Mouse (Mus musculus) limb, embryonic 14.5 days (tissue): ENCODE measurements around the gene Tll1. TPM values are rescaled to one million over a fixed set of nuclear protein-coding genes. Genes with fewer than 3 reads are reported as not detected.

Source experiments
- ATAC-seq: fragments of 200-750 bp; cut with Nextera tagmentation; 2 replicates; pipeline ENCODE4 v1.8.0; 2017; ENCODE audit warnings: low read depth, moderate number of reproducible peaks, moderate TSS enrichment; ENCODE audit not compliant: low FRiP score
- DNase-seq: peaks from one replicate; pipeline ENCODE4 v3.0.0-alpha.2; 2015; ENCODE audit warnings: low spot score
- H3K27ac ChIP-seq: fragments of 300-500 bp; sonication (generic); replicated peaks from 2 replicates; pipeline ENCODE4 v1.5.1; 2014; ENCODE audit warnings: low read depth, mild to moderate bottlenecking, low read length, moderate library complexity, mixed read lengths
- H3K27me3 ChIP-seq: fragments of 300-500 bp; sonication (generic); 2 replicates; pipeline ENCODE4 v1.6.1; 2014; ENCODE audit warnings: low read length, mixed read lengths; ENCODE audit not compliant: control insufficient read depth, insufficient read depth
- H3K36me3 ChIP-seq: fragments of 300-500 bp; sonication (generic); 2 replicates; pipeline ENCODE4 v1.6.1; 2014; ENCODE audit warnings: mild to moderate bottlenecking, low read length, moderate library complexity, mixed read lengths; ENCODE audit not compliant: control insufficient read depth, insufficient read depth
- H3K4me1 ChIP-seq: fragments of 300-500 bp; sonication (generic); 2 replicates; pipeline ENCODE4 v1.6.1; 2014; ENCODE audit warnings: antibody characterized with exemption, low read length, mixed read lengths; ENCODE audit not compliant: control insufficient read depth, insufficient read depth
- H3K4me2 ChIP-seq: fragments of 300-500 bp; sonication (generic); replicated peaks from 2 replicates; pipeline ENCODE4 v1.6.1; 2014; ENCODE audit warnings: low read depth, mild to moderate bottlenecking, low read length, moderate library complexity; ENCODE audit not compliant: severe bottlenecking
- H3K4me3 ChIP-seq: fragments of 300-500 bp; sonication (generic); replicated peaks from 2 replicates; pipeline ENCODE4 v1.5.1; 2014; ENCODE audit warnings: low read length
- H3K9ac ChIP-seq: fragments of 300-500 bp; sonication (generic); 2 replicates; pipeline ENCODE4 v1.6.1; 2014; ENCODE audit warnings: mild to moderate bottlenecking, low read depth, low read length, moderate library complexity; ENCODE audit not compliant: severe bottlenecking
- H3K9me3 ChIP-seq: fragments of 300-500 bp; sonication (generic); 2 replicates; pipeline ENCODE4 v1.6.1; 2016; ENCODE audit warnings: low read length; ENCODE audit not compliant: control insufficient read depth
- POLR2A ChIP-seq: fragments of 200-500 bp; IDR thresholded peaks from 2 replicates; pipeline ENCODE4 v1.8.0; 2012; ENCODE audit warnings: inconsistent platforms, mild to moderate bottlenecking, moderate library complexity, borderline replicate concordance; ENCODE audit not compliant: insufficient read depth, insufficient read length; ENCODE audit errors: extremely low read depth
- WGBS: fragments of 180-500 bp; shearing (Covaris S2); extraction: QIAGEN DNeasy Blood & Tissue Kit; methylation state at CpG from one replicate; pipeline ENCODE4 v1.1.7; 2014; 5-methylcytosine and 5-hydroxymethylcytosine counted together
- polyA plus RNA-seq, 2 experiments: library from polyadenylated mRNA; depleted of rRNA in 1 of 2; stranded (reverse) in 1 of 2; unstranded in 1 of 2; fragments of >200 nt; fragmentation: Nextera tagmentation in 1 of 2; extraction: Ambion mirVana in 1 of 2; gene quantifications; 2 replicates each; pipeline versions ENCODE4 v1.2.1 to v1.2.3; 2012 to 2014

The Tll1 gene
- polyA plus RNA-seq, 2 experiments: 2.6 to 3.2 TPM

GRCm38 (mm10) chr8:64059867-64060266 is 146.2 kb downstream of the Tll1 start:
- H3K4me1 ChIP-seq: no peaks in the 10 kb centered on the region
- H3K27ac ChIP-seq: no peak overlapping the region
- no peak overlapping the region for H3K4me3 ChIP-seq
- no peak overlapping the region for H3K4me2 ChIP-seq
- DNase-seq (no peak), ATAC-seq (no peak)
- no peak for TF ChIP-seq POLR2A
- H3K9me3 ChIP-seq: no peaks in the 10 kb centered on the region
- no peaks in the 10 kb centered on the region for H3K36me3 ChIP-seq
- no peak overlapping the region for H3K9ac ChIP-seq
- WGBS: 47% methylated on average over 2 of the region's 2 CpGs
- no peaks in the 10 kb centered on the region for H3K27me3 ChIP-seq

GRCm38 (mm10) chr8:64057571-64057970 is 148.5 kb downstream of the Tll1 start:
- no peak overlapping the region for H3K4me2 ChIP-seq
- no peaks in the 10 kb centered on the region for H3K4me1 ChIP-seq
- H3K4me3 ChIP-seq: no peak overlapping the region
- H3K9ac ChIP-seq: no peak overlapping the region
- ATAC-seq (no peak), DNase-seq (no peak)
- no peaks in the 10 kb centered on the region for H3K36me3 ChIP-seq
- no peak overlapping the region for H3K27ac ChIP-seq
- H3K27me3 ChIP-seq: no peaks in the 10 kb centered on the region
- no peaks in the 10 kb centered on the region for H3K9me3 ChIP-seq
- WGBS: 84% methylated on average over 4 of the region's 4 CpGs
- TF ChIP-seq POLR2A: no peak

- WGBS: 61% methylated on average over 3 of the region's 3 CpGs
Measured at GRCm38 (mm10) chr8:64048556-64048955, 157.5 kb downstream of the Tll1 start.

GRCm38 (mm10) chr8:64047963-64048505 is 158.0 kb downstream of the Tll1 start:
- Histone ChIP-seq H3K36me3 (no peaks in the 10 kb centered on the region), H3K4me3 (no peak overlapping the region), H3K4me2 (no peak overlapping the region), H3K27me3 (no peaks in the 10 kb centered on the region), H3K9ac (no peak overlapping the region), H3K4me1 (peaks cover 8% of the 10 kb centered on the region), H3K9me3 (no peaks in the 10 kb centered on the region), H3K27ac (no peak overlapping the region)
- ATAC-seq (no peak), DNase-seq (no peak)
- TF ChIP-seq POLR2A: no peak
- 36% methylated on average over 9 of the region's 9 CpGs for WGBS

More at GRCm38 (mm10) chr8:64048556-64048955, 157.5 kb downstream of the Tll1 start:
- no peak for ATAC-seq
- DNase-seq: no peak
- Histone ChIP-seq H3K4me1 (peaks cover 8% of the 10 kb centered on the region), H3K9ac (no peak overlapping the region), H3K4me3 (no peak overlapping the region), H3K4me2 (no peak overlapping the region), H3K27me3 (no peaks in the 10 kb centered on the region), H3K36me3 (no peaks in the 10 kb centered on the region), H3K9me3 (no peaks in the 10 kb centered on the region), H3K27ac (no peak overlapping the region)
- TF ChIP-seq POLR2A: no peak

- Histone ChIP-seq H3K36me3 (no peaks in the 10 kb centered on the region), H3K27me3 (no peaks in the 10 kb centered on the region), H3K4me3 (no peak overlapping the region), H3K9ac (no peak overlapping the region), H3K4me2 (no peak overlapping the region), H3K27ac (no peak overlapping the region), H3K4me1 (no peaks in the 10 kb centered on the region), H3K9me3 (no peaks in the 10 kb centered on the region)
- ATAC-seq (no peak), DNase-seq (no peak)
- no peak for TF ChIP-seq POLR2A
- 80% methylated on average over 6 of the region's 6 CpGs for WGBS
Measured at GRCm38 (mm10) chr8:64041303-64041884, 164.7 kb downstream of the Tll1 start.
